Mouse (Mus musculus): Measurements from ENCODE around the gene Gm20716. TPM values are rescaled to one million over a fixed set of nuclear protein-coding genes. Genes with fewer than 3 reads are reported as not detected.

The Gm20716 gene
- 10 to 100 TPM; 11.8 to 43.9 (median 28.1) TPM for total RNA-seq (2018; cell fraction: chromatin; rRNA removed)
- 10 to 100 TPM; 21.9 to 37.2 (median 29.5) TPM for total RNA-seq (2018; cell fraction: cytosol; rRNA removed)
- total RNA-seq (2018; cell fraction: nucleus; rRNA removed) = 10 to 100 TPM; 12.9 to 41.1 (median 23.5) TPM
- polyA plus RNA-seq (2018) = 32.7 to 38.4 TPM (median 32.8 TPM) in 3 replicates

DNA sequence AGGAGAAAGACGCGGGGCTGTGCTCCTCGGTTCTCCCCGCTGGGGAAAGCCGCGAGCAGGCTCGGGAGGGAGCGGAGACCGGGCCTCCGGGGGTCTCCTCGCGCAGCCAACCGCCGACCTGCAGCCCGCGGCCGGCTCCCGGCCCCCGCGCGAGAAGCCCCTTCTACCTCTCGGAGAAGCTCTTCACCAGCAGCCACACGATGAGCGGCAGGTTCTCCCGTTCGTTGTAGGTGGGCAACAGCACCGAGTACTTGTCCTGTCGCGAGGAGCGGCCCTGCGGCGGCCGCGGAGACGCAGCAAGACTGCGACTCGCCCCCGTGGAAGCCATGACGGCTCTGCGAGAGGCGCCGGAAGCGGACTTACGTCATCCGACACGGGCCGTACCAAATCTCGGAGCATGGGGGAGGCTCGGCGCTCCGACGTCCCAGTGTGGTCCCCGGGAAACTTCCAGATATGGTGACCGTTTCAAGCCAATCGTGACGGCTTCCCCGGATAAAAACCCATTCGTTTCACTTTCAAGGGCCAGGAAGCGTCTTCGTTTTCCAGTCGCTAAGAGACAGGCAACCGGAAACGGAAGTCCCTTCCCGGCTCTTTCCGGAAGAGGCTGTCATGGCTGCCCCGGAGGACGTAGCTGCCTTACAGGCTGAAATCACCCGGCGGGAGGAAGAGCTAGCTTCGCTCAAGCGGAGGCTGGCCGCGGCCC lies at the start of gene Gm20716, which contains the start of the genes Dpm1 and Mocs3:
Gm20716 (minus strand) TSS at position 339 of the 703 bp plus-strand sequence.
Dpm1 (minus strand) TSS at position 566 of the 703 bp plus-strand sequence.
Mocs3 (plus strand) TSS at position 597 of the 703 bp plus-strand sequence.
- peaks cover 12% of the 10 kb centered on the region; the same call in 1 of the 2 replicates for H3K36me3 ChIP-seq (ENCODE audit: inconsistent target)
- H3K79me2 ChIP-seq (ENCODE audit: inconsistent target) = peaks cover 63% of the 10 kb centered on the region
- 0% methylated on average over 73 of the region's 73 CpGs for WGBS (ENCODE audit: missing documents)
- peak within 1 kb of the TSS; percentile 96 for H3K27ac ChIP-seq
- peak within 1 kb of the TSS; percentile 81 for H3K4me3 ChIP-seq (ENCODE audit: inconsistent target)

DNA sequence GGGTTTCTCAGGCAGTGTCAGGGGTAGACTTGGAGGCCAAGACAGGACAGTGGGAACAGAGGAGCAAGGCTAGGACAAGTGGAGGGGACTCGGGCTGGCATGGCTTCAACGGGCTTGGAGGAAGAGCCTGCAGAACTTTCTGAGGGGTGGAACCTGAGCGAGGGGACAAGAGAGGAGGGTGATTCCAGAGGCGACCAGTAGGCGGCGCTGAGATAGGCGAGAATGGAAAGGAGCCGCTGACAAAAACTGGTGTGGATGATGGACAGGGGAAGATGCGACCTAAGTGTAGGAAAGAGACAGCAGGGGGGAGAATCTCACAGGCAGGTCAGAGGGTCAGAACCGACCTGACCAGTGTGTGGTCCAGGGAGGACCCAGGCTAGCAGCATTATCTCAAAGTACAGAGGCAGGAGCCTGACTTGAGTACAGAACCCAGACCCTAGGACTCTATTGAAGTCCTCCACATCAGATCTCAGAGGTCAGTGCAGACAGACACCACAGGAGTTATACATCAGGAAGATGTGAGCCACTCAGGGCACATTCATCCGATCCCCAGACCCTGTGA lies 44.3 kb upstream of the Gm20716 start:
- WGBS (ENCODE audit: missing documents) = 10% methylated on average over 9 of the region's 11 CpGs
- no peak overlapping the region for H3K4me3 ChIP-seq (ENCODE audit: inconsistent target)
- no peak overlapping the region for H3K27ac ChIP-seq
- no peaks in the 10 kb centered on the region for H3K79me2 ChIP-seq (ENCODE audit: inconsistent target)
- no peaks in the 10 kb centered on the region for H3K36me3 ChIP-seq (ENCODE audit: inconsistent target)

DNA sequence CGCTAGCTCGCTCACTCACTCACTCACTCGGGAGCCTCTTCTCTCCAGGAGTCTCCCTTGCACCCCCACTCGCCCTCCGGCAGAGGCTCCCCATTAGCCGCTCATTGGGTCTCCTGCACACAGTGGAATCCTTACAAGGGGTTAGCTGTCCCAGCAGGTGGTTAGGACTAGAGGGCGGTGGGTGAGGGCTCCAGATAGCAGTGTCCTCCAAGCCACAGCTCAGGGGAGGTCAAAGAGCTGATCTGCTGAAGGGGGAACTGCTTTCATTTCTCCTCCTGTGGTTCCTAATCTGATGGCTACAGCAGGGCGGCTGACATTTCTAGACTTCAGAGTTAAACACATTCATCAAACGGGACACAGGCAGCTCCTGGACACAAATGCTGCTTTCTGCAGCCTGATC lies 43.2 kb upstream of the Gm20716 start:
- Histone ChIP-seq H3K36me3 (ENCODE audit: inconsistent target) (no peaks in the 10 kb centered on the region), H3K79me2 (ENCODE audit: inconsistent target) (no peaks in the 10 kb centered on the region), H3K4me3 (ENCODE audit: inconsistent target) (no peak overlapping the region), H3K27ac (no peak overlapping the region)
- 11% methylated on average over 9 of the region's 9 CpGs for WGBS (ENCODE audit: missing documents)

DNA sequence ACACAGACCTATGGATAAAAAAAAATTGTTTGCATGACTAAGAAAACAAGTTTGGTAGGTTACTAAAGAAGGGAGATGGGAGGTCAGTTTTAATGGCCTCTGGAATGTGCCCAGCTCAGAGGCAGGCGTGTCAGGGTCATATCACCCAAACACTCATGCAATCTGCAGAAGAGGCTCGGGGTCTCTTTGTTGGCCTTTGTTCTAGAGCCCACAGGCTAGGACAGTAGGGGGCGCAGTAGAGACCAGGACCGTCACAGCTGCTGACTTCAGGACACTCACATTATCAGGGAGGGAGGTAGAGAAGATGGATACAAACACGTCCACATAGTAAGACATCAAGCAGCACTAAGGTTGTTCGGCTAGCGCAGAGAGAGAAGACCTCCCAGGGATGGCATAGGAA lies 37.9 kb upstream of the Gm20716 start:
- no peak overlapping the region for H3K4me3 ChIP-seq (ENCODE audit: inconsistent target)
- H3K27ac ChIP-seq = no peak overlapping the region
- no peaks in the 10 kb centered on the region for H3K79me2 ChIP-seq (ENCODE audit: inconsistent target)
- no peaks in the 10 kb centered on the region for H3K36me3 ChIP-seq (ENCODE audit: inconsistent target)
- 87% methylated on average over 7 of the region's 7 CpGs for WGBS (ENCODE audit: missing documents)

DNA sequence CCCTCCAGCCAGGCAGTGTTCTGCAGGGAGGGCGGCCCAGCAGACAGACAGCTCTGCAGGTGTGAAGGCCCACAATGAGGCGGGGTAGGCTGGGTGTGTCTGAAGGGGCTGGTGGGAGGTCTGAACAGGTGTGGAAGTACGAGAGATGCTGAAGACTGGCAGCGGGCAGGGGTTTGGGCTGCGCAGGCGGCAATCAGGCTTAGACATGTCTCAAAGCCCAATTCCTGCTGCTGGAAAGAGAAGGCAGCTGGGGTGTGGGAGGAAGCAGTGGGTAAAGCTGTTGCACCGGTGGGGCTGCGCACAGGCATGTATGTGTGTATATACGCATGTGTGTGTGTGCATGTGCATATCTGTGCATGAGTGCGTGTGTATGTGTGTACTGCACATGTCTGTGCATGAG lies 30.7 kb upstream of the Gm20716 start:
- H3K4me3 ChIP-seq (ENCODE audit: inconsistent target) = no peak overlapping the region
- 94% methylated on average over 10 of the region's 10 CpGs for WGBS (ENCODE audit: missing documents)
- H3K36me3 ChIP-seq (ENCODE audit: inconsistent target) = no peaks in the 10 kb centered on the region
- no peaks in the 10 kb centered on the region for H3K79me2 ChIP-seq (ENCODE audit: inconsistent target)
- H3K27ac ChIP-seq = no peak overlapping the region

DNA sequence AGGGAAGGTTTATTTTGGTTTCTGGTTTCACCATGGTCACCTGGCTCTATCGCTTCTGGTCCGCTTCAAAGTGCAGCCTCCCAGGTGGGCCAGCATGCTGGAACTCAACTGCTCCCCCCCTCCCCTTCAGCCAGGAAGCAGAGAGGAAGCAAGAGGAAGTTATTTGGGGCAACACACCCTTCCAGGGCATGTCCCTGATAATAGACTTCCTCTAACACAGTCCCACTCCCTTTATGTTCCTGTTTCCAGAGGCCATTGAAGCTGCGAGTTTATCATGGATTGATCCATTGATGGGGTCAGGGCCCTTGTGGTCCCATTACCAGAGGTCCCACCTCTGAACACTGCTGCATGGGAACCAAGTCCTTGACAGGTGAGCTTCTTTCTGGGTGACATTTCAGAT lies 30.0 kb upstream of the Gm20716 start:
- no peak overlapping the region for H3K27ac ChIP-seq
- no peaks in the 10 kb centered on the region for H3K36me3 ChIP-seq (ENCODE audit: inconsistent target)
- H3K4me3 ChIP-seq (ENCODE audit: inconsistent target) = no peak overlapping the region
- no peaks in the 10 kb centered on the region for H3K79me2 ChIP-seq (ENCODE audit: inconsistent target)
- 38% methylated on average over 3 of the region's 3 CpGs for WGBS (ENCODE audit: missing documents)

DNA sequence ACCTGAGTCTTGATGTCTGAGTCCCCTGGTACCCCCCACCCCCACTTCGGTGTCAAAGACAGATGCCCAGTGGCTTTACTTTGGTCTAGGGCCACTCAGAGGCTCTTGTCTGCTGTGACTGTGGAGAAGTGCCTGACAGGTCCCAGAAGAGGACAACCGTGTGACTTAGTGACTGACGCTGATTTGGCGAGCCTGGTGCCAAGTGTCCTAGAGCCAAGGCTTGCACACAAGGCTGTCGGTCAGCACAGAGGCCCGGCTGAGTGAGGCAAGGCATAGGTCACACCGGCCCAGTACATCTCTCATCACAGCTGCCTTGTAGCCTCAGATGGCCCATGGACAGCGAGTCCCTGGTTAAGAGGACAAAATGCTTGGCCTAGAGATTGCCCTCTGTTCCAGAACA lies 28.9 kb upstream of the Gm20716 start:
- Histone ChIP-seq H3K79me2 (ENCODE audit: inconsistent target) (no peaks in the 10 kb centered on the region), H3K36me3 (ENCODE audit: inconsistent target) (no peaks in the 10 kb centered on the region), H3K4me3 (ENCODE audit: inconsistent target) (no peak overlapping the region), H3K27ac (no peak overlapping the region)
- 95% methylated on average over 8 of the region's 8 CpGs for WGBS (ENCODE audit: missing documents)

DNA sequence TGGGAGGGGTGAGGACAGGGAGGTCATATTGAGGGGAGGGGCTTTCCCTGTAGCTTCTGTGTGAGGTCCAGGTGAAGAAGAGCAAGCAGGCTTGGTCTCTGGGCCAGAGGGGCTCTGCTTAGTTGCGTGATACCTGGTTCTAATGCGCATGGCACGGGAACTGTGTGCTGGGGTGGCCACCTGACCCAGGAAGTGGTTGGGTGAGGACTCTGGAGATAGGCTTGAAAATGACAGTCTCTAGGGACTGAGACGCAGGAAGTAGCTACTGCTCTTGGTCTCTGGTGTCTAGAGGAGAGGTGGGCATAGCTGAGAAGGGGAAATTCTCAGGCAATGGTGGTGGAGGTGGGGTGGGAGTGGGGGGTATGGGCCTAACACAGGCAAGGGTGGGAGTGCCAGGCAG lies 27.0 kb upstream of the Gm20716 start:
- H3K36me3 ChIP-seq (ENCODE audit: inconsistent target) = no peaks in the 10 kb centered on the region
- H3K79me2 ChIP-seq (ENCODE audit: inconsistent target) = no peaks in the 10 kb centered on the region
- H3K4me3 ChIP-seq (ENCODE audit: inconsistent target) = no peak overlapping the region
- H3K27ac ChIP-seq = no peak overlapping the region
- 60% methylated on average over 4 of the region's 4 CpGs for WGBS (ENCODE audit: missing documents)

DNA sequence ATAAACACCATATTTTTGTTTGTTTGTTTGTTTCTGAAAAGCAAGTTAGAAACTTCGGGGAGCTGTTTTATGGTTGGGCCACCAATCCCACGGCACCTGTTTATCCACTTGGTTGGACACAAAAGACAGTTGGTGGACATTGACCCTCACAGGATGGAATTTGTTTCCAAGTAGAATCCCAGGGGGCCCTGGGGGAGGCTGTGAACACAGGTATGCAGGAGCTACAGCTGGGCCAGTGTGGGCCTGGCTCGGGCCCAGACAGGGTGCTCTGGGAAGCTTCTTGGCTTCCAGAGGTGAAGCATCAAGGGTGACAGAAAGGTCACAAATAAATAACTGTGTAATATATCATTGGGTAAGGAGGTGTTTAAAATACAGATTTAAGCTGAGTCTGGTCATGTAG lies 26.3 kb upstream of the Gm20716 start:
- Histone ChIP-seq H3K36me3 (ENCODE audit: inconsistent target) (no peaks in the 10 kb centered on the region), H3K79me2 (ENCODE audit: inconsistent target) (no peaks in the 10 kb centered on the region), H3K27ac (no peak overlapping the region), H3K4me3 (ENCODE audit: inconsistent target) (no peak overlapping the region)
- WGBS (ENCODE audit: missing documents) = 92% methylated on average over 3 of the region's 3 CpGs

DNA sequence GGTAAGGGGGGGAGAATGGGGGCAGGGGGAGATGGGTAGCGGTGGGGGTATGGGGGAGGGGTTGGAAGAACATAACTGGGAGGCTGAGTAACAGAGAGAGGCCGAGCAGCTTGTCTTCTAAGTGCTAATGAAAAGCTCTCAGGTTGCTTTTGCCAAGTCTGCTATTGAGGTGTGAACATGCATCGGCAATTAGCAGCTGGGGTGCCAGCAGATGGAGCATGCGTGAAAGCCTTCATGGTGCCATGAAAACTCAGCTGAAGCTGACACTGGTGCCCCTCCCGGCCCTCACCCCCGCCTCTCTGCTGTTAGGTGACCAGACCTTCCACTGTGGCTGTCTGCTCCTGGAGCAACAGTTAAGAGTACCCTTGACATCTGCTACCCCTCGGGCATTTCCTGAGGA lies 23.7 kb upstream of the Gm20716 start:
- Histone ChIP-seq H3K27ac (no peak overlapping the region), H3K36me3 (ENCODE audit: inconsistent target) (no peaks in the 10 kb centered on the region), H3K4me3 (ENCODE audit: inconsistent target) (no peak overlapping the region), H3K79me2 (ENCODE audit: inconsistent target) (no peaks in the 10 kb centered on the region)
- WGBS (ENCODE audit: missing documents) = 53% methylated on average over 7 of the region's 7 CpGs

DNA sequence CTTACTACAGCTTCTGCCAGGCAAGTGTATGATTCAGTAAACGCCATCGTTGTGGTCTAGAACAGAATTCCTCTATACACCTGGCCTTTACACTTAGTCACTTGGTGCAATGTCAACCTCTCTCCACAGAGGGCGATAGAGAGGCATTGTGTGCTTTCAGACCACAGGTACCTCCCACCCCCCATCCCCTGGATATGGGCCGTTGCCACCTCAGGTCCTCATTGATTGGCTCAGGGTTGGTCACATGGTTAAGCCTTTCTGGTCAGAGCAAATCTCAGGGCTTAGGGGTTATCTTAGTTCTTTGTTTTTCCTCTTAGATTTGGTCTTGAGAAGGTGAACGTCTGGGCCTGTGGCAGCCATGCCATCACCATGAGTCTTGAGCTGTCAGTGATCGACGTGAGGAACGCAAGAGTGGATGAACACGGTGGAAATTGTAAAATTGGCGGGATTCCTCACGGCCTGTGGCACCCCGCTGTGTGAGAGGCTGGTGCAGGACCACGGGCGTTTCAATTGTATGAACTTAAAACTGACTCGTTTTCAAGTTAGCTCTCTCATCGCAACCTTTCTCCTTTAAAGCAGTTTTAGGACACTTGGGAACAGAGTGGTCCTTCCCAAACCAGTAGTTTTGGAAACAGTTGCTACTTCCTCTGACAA lies 22.6 kb upstream of the Gm20716 start:
- WGBS (ENCODE audit: missing documents) = 31% methylated on average over 16 of the region's 16 CpGs
- Histone ChIP-seq H3K27ac (no peak overlapping the region), H3K4me3 (ENCODE audit: inconsistent target) (no peak overlapping the region), H3K79me2 (ENCODE audit: inconsistent target) (no peaks in the 10 kb centered on the region), H3K36me3 (ENCODE audit: inconsistent target) (no peaks in the 10 kb centered on the region)

DNA sequence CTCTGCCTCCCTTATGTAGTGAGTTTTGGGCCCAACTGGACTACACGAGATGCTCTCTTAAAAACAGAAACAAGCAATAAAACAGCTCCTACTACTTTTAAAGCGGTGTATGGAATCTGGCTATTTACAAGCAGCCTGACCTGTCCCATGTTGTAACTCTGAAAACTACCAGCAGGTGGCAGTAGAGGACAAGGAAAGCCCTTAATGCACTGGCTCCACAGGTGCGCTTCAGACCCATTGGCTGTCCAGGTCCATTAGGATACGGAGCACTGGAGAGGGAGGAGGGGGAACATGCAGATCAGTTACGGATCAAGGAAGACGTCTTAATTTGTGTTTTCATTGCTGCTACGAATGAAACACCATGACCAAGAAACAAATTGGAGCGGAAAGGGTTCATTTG lies 20.1 kb upstream of the Gm20716 start:
- Histone ChIP-seq H3K27ac (no peak overlapping the region), H3K79me2 (ENCODE audit: inconsistent target) (no peaks in the 10 kb centered on the region), H3K36me3 (ENCODE audit: inconsistent target) (no peaks in the 10 kb centered on the region), H3K4me3 (ENCODE audit: inconsistent target) (no peak overlapping the region)
- 28% methylated on average over 8 of the region's 8 CpGs for WGBS (ENCODE audit: missing documents)

DNA sequence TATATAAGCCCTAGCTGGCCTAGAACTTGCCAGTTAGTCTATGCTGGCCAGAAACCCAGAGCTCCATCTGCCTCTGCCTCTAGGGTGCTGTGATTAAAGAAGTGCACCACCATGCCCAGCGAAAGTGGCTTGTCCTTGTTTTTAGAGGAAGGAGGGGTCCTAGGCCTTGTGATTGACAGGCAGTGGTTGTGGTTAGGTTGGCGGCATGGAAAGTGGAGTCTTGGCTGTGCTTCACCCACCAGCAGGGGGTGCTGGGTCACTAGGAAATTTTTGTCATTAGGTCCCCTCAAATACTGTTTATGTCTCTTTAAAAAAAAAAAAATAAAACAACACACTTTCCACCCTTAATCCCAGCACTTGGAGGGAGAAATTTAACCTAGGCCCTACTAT lies 18.7 kb upstream of the Gm20716 start:
- WGBS (ENCODE audit: missing documents) = 27% methylated on average over 2 of the region's 2 CpGs
- no peak overlapping the region for H3K27ac ChIP-seq

DNA sequence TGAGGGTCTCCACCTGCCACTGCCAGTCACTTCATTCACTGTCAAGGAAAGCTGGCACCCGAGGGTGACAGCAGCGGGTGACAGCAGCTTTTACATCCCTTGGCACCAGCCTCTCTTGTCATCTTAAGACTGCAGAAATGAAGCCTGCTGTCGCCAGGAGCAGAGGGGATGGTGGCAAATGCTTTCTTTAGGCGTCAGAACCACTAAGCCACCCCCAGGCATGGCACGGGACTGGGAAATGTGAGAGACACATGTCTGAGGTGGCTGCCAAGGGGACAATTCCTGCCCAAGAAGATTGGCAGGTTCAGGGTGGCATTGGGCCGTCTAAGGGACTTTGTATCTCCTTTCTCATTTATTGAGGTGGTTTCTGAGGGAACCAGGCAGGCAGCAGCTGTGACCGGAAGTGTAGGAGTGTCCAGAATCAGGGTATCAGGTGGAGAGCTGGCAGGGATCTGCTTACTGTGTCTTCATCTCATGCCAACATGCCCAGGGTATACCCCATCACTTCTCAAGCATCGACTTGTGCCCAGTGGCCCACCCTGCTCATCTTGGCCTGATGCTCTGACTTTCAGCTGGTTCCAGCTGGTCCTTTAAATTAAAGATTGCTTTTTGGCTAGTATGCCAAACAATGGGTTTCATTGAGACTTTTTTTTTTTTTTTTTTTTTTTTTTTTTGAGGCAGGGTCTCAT lies 18.1 kb upstream of the Gm20716 start:
- Histone ChIP-seq H3K36me3 (ENCODE audit: inconsistent target) (no peaks in the 10 kb centered on the region), H3K27ac (no peak overlapping the region), H3K4me3 (ENCODE audit: inconsistent target) (no peak overlapping the region), H3K79me2 (ENCODE audit: inconsistent target) (no peaks in the 10 kb centered on the region)
- 86% methylated on average over 8 of the region's 8 CpGs for WGBS (ENCODE audit: missing documents)

More for the DNA sequence above, 18.7 kb upstream of the Gm20716 start:
- no peaks in the 10 kb centered on the region for H3K36me3 ChIP-seq (ENCODE audit: inconsistent target)
- no peaks in the 10 kb centered on the region for H3K79me2 ChIP-seq (ENCODE audit: inconsistent target)
- no peak overlapping the region for H3K4me3 ChIP-seq (ENCODE audit: inconsistent target)

Measured in macrophage (primary cell).